Mouse (Mus musculus): ENCODE measurements at regions not wholly inside any gene's neighbourhood (a gene's known extent, or its start where the extent isn't known, plus 50 kb on each side); places are given as distances from the start of the nearest gene placed in this dataset.

- TF ChIP-seq CTCF (IDR thresholded peaks at IDR 0.05; ENCODE audit: low read depth), result no peak
- TF ChIP-seq EP300 (optimal IDR thresholded peaks at IDR 0.05), result no peak
These were observed 217.4 kb downstream of the Cd83 start for GRCm38 (mm10) chr13:44001861-44002545.

Measured in stomach, postnatal 0 days (tissue).